Mouse (Mus musculus) large intestine, adult 2 months (tissue): ENCODE data around the gene Cyp4f40. TPM values are rescaled to one million over a fixed set of nuclear protein-coding genes. Genes with fewer than 3 reads are reported as not detected.
A peak's percentile ranks its signal among the peaks of the same experiment; 100 is the strongest.
"Not testable (repeated sequence)": the region's sequence is repeated elsewhere in the genome, so short reads cannot be mapped to it uniquely, and the experiment has no call there.

Experiments used
- DNase-seq: peaks from one replicate; pipeline ENCODE4 v3.0.0-alpha.2; 2012; ENCODE audit warnings: low read depth, low spot score
- WGBS: fragments of 180-500 bp; shearing (Covaris S2); methylation state at CpG from one replicate; pipeline ENCODE4 v1.1.7; 2018; 5-methylcytosine and 5-hydroxymethylcytosine counted together
- polyA plus RNA-seq: library from polyadenylated mRNA; depleted of rRNA; stranded (reverse); fragments of >200 nt; gene quantifications from 2 replicates; pipeline ENCODE4 v1.2.3, GENCODE M21; 2012; rRNA removed

Gene Cyp4f40
- polyA plus RNA-seq, 1 experiment = 138 TPM

DNA sequence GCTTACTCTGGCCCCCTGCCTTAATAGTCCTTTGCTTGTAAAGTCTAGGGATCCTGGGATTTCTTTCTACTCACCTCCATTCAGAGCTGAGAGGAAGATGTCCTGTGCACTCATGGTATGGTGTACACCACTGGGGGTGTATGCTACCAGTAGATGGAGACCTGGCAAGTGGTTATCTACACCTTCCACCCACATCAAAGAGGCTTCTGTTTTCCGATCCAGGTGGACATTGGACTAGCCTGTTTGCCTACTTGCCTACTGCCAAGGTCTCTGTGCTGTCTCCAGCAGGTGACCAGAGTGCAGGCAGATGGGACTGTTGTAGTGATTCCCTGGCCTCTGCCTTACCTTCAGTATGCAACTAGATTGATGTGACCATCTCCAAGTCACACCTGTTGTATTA lies 32.3 kb downstream of the Cyp4f40 start:
- DNase-seq = no peak
- 41% methylated on average over 1 of the region's 1 CpGs for WGBS

DNA sequence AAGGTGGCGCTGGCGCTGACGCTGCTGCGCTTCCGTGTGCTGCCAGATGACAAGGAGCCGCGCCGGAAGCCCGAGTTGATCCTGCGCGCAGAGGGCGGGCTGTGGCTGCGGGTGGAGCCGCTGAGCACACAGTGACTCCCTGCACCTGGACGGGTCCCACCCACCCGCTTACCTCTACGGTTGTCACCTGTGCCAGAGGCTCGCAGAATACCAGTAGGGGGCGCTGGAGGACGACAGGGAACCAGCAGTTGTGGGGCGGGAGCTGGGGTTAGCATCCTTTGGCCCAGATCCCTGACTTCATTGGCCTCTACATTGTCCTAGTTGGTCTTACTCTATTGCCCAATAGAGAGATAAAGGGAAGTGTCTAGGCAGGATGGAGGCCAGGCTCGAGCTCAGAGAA lies 44.1 kb downstream of the Cyp4f40 start:
- 32% methylated on average over 22 of the region's 22 CpGs for WGBS
- DNase-seq = peak; percentile 56

GRCm38 (mm10) chr17:32710541-32710940 lies 51.8 kb downstream of the Cyp4f40 start:
- not testable (repeated sequence) for DNase-seq

DNA sequence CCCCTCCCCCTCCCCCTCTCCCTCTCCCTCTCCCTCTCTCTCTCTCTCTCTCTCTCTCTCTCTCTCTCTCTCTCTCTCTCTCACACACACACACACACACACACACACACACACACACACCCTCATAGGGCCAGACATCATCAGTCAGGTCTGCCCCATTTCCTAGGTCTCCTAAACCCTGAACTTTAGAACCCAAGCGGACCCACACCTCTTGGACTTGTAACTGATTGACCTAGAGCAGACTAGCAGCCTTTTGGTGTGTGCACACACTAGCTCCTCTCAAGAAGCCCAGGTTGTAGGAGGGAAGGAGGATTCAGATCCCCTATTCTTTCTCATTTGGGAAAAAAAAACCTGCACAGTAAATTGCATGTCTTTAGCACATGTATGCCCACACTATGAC lies 63.5 kb downstream of the Cyp4f40 start:
- DNase-seq = not testable (repeated sequence)
- 71% methylated on average over 1 of the region's 1 CpGs for WGBS

- DNase-seq = no peak
- 72% methylated on average over 7 of the region's 7 CpGs for WGBS
These were observed 64.1 kb downstream of the Cyp4f40 start for GRCm38 (mm10) chr17:32722771-32723170.

DNA sequence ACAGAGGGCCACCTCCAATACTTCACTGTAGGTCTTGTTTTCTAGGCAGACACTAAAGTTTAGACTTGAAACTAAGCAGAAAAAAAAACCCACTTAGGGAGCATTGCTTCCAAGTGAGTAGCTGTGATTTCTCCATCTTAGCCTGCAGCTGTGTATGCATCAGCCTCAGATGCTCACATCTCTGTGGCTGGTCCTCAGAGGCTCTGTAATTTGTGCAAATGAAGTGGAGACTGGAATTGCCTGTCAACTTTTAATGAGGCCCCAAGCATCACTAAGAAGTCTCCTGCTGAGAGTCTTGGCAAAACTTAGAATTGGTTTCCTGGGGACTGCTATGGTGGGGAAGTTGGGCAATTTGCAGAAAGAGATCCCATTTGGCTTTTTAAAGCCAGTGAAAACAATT lies 67.7 kb downstream of the Cyp4f40 start:
- DNase-seq = not testable (repeated sequence)

Other genes with a start within 250 kb of the Cyp4f40 start
- gene Pglyrp2, start 234.7 kb upstream of the Cyp4f40 start, polyA plus RNA-seq = 5.5 and 6.0 TPM in 2 replicates
- gene Cyp4f39, start 206.2 kb upstream of the Cyp4f40 start, polyA plus RNA-seq = 0.74 and 0.75 TPM in 2 replicates
- 2.7 TPM in 2 replicates for gene Cyp4f17, start 152.8 kb upstream of the Cyp4f40 start, polyA plus RNA-seq
- gene Cyp4f16, start 122.3 kb upstream of the Cyp4f40 start, polyA plus RNA-seq = 61.9 and 154 TPM in 2 replicates
- gene Cyp4f37, start 37.6 kb upstream of the Cyp4f40 start, polyA plus RNA-seq = 0.05 TPM in 1 of 2 replicates, not detected in the other
- gene Cyp4f15, start 26.7 kb downstream of the Cyp4f40 start, polyA plus RNA-seq = 0.31 and 0.45 TPM in 2 replicates
- 5.3 and 9.4 TPM in 2 replicates for gene Zfp871, start 129.4 kb downstream of the Cyp4f40 start, polyA plus RNA-seq
- gene Zfp811, start 151.0 kb downstream of the Cyp4f40 start, polyA plus RNA-seq = 0.07 and 0.15 TPM in 2 replicates
- gene Zfp799, start 171.4 kb downstream of the Cyp4f40 start, polyA plus RNA-seq = 2.2 and 5.2 TPM in 2 replicates
- 1.1 and 1.2 TPM in 2 replicates for gene Zfp870, start 232.7 kb downstream of the Cyp4f40 start, polyA plus RNA-seq